Mouse (Mus musculus) liver, adult 2 months (tissue): ENCODE measurements around the gene B3galt5. TPM values are rescaled to one million over a fixed set of nuclear protein-coding genes. Genes with fewer than 3 reads are reported as not detected.

Experiments
- DNase-seq: peaks from one replicate; pipeline ENCODE4 v3.0.0-alpha.2; 2011; ENCODE audit warnings: low read depth, low spot score; ENCODE audit errors: extremely low read depth
- H3K27ac ChIP-seq: fragments of 200-500 bp; replicated peaks from 2 replicates; pipeline ENCODE4 v1.5.1; 2012; ENCODE audit warnings: low read depth, mild to moderate bottlenecking, control low read depth, inconsistent platforms, low read length; ENCODE audit not compliant: insufficient read depth
- H3K27me3 ChIP-seq: fragments of 200-500 bp; 2 replicates; pipeline ENCODE4 v1.6.1; 2012; ENCODE audit warnings: mild to moderate bottlenecking, moderate library complexity, low read length, inconsistent platforms; ENCODE audit not compliant: control insufficient read depth, insufficient read depth
- H3K36me3 ChIP-seq: fragments of 200-500 bp; 2 replicates; pipeline ENCODE4 v1.6.1; 2012; ENCODE audit warnings: low read length, inconsistent platforms; ENCODE audit not compliant: control insufficient read depth, insufficient read depth
- H3K4me1 ChIP-seq: fragments of 200-500 bp; 2 replicates; pipeline ENCODE4 v1.6.1; 2011; ENCODE audit warnings: low read length; ENCODE audit not compliant: control insufficient read depth, insufficient read depth
- H3K4me3 ChIP-seq: fragments of 200-500 bp; 2 replicates; pipeline ENCODE4 v1.5.1; 2011; ENCODE audit warnings: low read depth, mild to moderate bottlenecking, control low read depth, low read length, moderate library complexity; ENCODE audit not compliant: insufficient read depth
- H3K79me2 ChIP-seq: fragments of 200-500 bp; 2 replicates; pipeline ENCODE4 v1.6.1; 2012; ENCODE audit warnings: inconsistent platforms, mild to moderate bottlenecking, low read length, moderate library complexity; ENCODE audit not compliant: control insufficient read depth, insufficient read depth
- H3K9ac ChIP-seq: fragments of 200-500 bp; 2 replicates; pipeline ENCODE4 v1.6.1; 2012; ENCODE audit warnings: low read depth, mild to moderate bottlenecking, control low read depth, inconsistent platforms, low read length
- CTCF ChIP-seq: fragments of 200-500 bp; IDR thresholded peaks from 2 replicates; pipeline ENCODE4 v1.5.1; 2011; ENCODE audit warnings: low read depth, low read length, control low read depth
- POLR2A ChIP-seq: fragments of 200-500 bp; IDR thresholded peaks from 2 replicates; pipeline ENCODE4 v1.6.1; 2011; ENCODE audit warnings: low read length, control low read depth; ENCODE audit not compliant: insufficient read depth; ENCODE audit errors: extremely low read depth
- WGBS: fragments of 180-500 bp; shearing (Covaris S2); methylation state at CpG from one replicate; pipeline ENCODE4 v1.1.7; 2018; 5-methylcytosine and 5-hydroxymethylcytosine counted together
- polyA plus RNA-seq: library from polyadenylated mRNA; depleted of rRNA; stranded (reverse); fragments of >200 nt; gene quantifications from 2 replicates; pipeline ENCODE4 v1.2.3, GENCODE M21; 2012
- total RNA-seq: library from RNA; depleted of rRNA; stranded (reverse); fragments of >200 nt; gene quantifications from 2 replicates; pipeline ENCODE4 v1.2.3, GENCODE M21; 2014

The B3galt5 gene
- total and polyA plus RNA-seq, 2 experiments = 0.09 TPM; not detected in 1

- Histone ChIP-seq H3K27ac (no peak overlapping the region), H3K27me3 (no peaks in the 10 kb centered on the region), H3K4me1 (no peaks in the 10 kb centered on the region), H3K4me3 (no peak overlapping the region), H3K36me3 (no peaks in the 10 kb centered on the region), H3K9ac (no peak overlapping the region), H3K79me2 (no peaks in the 10 kb centered on the region)
- 87% methylated on average over 2 of the region's 2 CpGs for WGBS
- no peak for DNase-seq
- TF ChIP-seq POLR2A (no peak), CTCF (no peak)
These were observed 115.9 kb downstream of the B3galt5 start for GRCm38 (mm10) chr16:96351520-96351919.

- TF ChIP-seq CTCF (no peak), POLR2A (no peak)
- no peak for DNase-seq
- Histone ChIP-seq H3K9ac (no peak overlapping the region), H3K4me1 (no peaks in the 10 kb centered on the region), H3K27ac (no peak overlapping the region), H3K4me3 (no peak overlapping the region), H3K27me3 (no peaks in the 10 kb centered on the region), H3K36me3 (no peaks in the 10 kb centered on the region), H3K79me2 (no peaks in the 10 kb centered on the region)
- 70% methylated on average over 6 of the region's 6 CpGs for WGBS
These were observed 117.8 kb downstream of the B3galt5 start for GRCm38 (mm10) chr16:96353296-96353896.

- Histone ChIP-seq H3K27ac (no peak overlapping the region), H3K4me3 (no peak overlapping the region), H3K79me2 (no peaks in the 10 kb centered on the region), H3K36me3 (no peaks in the 10 kb centered on the region), H3K27me3 (no peaks in the 10 kb centered on the region), H3K4me1 (no peaks in the 10 kb centered on the region), H3K9ac (no peak overlapping the region)
- TF ChIP-seq POLR2A (no peak), CTCF (no peak)
- 35% methylated on average over 6 of the region's 6 CpGs for WGBS
- no peak for DNase-seq
These were observed 118.4 kb downstream of the B3galt5 start for GRCm38 (mm10) chr16:96353996-96354395.

GRCm38 (mm10) chr16:96357903-96358302 lies 122.3 kb downstream of the B3galt5 start:
- no peaks in the 10 kb centered on the region for H3K36me3 ChIP-seq
- peak overlapping the region; percentile 12; the same call in 1 of the 2 replicates for H3K4me3 ChIP-seq
- 6% methylated on average over 10 of the region's 10 CpGs for WGBS
- peaks cover 3% of the 10 kb centered on the region; the same call in 1 of the 2 replicates for H3K4me1 ChIP-seq
- TF ChIP-seq CTCF = peak; percentile 83
- TF ChIP-seq POLR2A = no peak
- H3K27me3 ChIP-seq = no peaks in the 10 kb centered on the region
- no peak overlapping the region for H3K27ac ChIP-seq
- H3K79me2 ChIP-seq = no peaks in the 10 kb centered on the region
- peak overlapping the region; percentile 25; the same call in 1 of the 2 replicates for H3K9ac ChIP-seq
- peak; percentile 83 for DNase-seq

- H3K27me3 ChIP-seq = no peaks in the 10 kb centered on the region
- DNase-seq = peak; percentile 92
- H3K4me1 ChIP-seq = peaks cover 9% of the 10 kb centered on the region; the same call in 1 of the 2 replicates
- peaks cover 5% of the 10 kb centered on the region; the same call in 1 of the 2 replicates for H3K79me2 ChIP-seq
- peak overlapping the region; percentile 69 for H3K9ac ChIP-seq
- H3K27ac ChIP-seq = peak overlapping the region; percentile 91
- TF ChIP-seq CTCF = peak; percentile 41
- TF ChIP-seq POLR2A = no peak
- 14% methylated on average over 22 of the region's 22 CpGs for WGBS
- H3K4me3 ChIP-seq = peak overlapping the region; percentile 56
- peaks cover 6% of the 10 kb centered on the region; the same call in 1 of the 2 replicates for H3K36me3 ChIP-seq
These were observed 125.9 kb downstream of the B3galt5 start for GRCm38 (mm10) chr16:96361305-96362124.

GRCm38 (mm10) chr16:96362873-96363272 lies 127.3 kb downstream of the B3galt5 start:
- Histone ChIP-seq H3K27ac (peak overlapping the region; percentile 91), H3K9ac (peak overlapping the region; percentile 52), H3K4me3 (peak overlapping the region; percentile 49), H3K27me3 (no peaks in the 10 kb centered on the region), H3K36me3 (peaks cover 6% of the 10 kb centered on the region; the same call in 1 of the 2 replicates), H3K79me2 (peaks cover 5% of the 10 kb centered on the region; the same call in 1 of the 2 replicates), H3K4me1 (peaks cover 9% of the 10 kb centered on the region; the same call in 1 of the 2 replicates)
- WGBS = 6% methylated on average over 4 of the region's 4 CpGs
- TF ChIP-seq CTCF (no peak), POLR2A (no peak)
- peak; percentile 94 for DNase-seq
